Mouse (Mus musculus): ENCODE measurements around the gene Edf1. TPM values are rescaled to one million over a fixed set of nuclear protein-coding genes. Genes with fewer than 3 reads are reported as not detected.
A peak's percentile ranks its signal among the peaks of the same experiment; 100 is the strongest.
"Not testable (repeated sequence)": the region's sequence is repeated elsewhere in the genome, so short reads cannot be mapped to it uniquely, and the experiment has no call there.

Edf1 gene
- polyA plus RNA-seq, 1 experiment from 2014 or later = 303 TPM

DNA sequence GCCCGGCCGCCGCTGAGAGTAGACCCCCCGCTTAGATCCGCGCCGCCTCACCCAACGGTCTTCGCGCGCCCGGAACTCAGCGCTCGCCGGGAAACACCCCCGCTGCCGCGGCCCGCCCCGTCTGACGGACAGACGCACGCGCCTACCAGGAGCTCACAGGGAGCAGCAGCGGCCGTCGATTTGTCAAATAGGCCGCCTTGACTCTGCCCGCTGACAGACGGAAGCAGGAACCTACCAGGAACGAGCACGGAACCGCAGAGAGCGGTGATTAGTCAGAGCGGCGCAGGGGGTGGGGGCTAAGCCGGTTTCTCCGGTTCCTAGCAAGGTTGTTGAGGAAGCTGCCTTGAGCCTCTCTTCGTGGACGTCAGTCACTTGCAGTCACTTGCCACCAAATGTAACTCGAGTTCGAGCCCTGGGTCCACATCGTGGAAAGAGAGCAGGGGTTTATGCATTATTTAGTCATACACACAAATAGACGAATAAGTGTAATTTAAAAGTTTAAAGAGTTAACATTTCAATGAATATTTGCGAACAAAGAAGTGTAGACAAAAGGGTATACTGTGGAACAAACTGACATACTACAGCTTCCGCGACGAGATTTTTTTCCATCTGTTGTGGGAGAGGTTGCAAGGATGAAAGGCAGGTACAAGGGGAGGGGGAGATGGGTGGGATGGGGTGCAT, 10.7 kb upstream of the Edf1 start, which contains the start of gene Traf2:
Gene Traf2, minus strand, starts transcription at position 130 of the 681 bp plus-strand sequence.
- Histone ChIP-seq H3K27me3 (replicated peaks) (no peaks in the 10 kb centered on the region), H3K9me3 (replicated peaks) (no peaks in the 10 kb centered on the region), H3K9ac (peak within 1 kb of the TSS; percentile 89), H3K4me3 (peak within 1 kb of the TSS; percentile 76), H3K4me2 (peak within 1 kb of the TSS; percentile 88), H3K4me1 (replicated peaks) (peaks cover 20% of the 10 kb centered on the region), H3K36me3 (peaks cover 6% of the 10 kb centered on the region; the same call in 1 of the 2 replicates), H3K27ac (ENCODE audit: poor library complexity, severe bottlenecking) (peak within 1 kb of the TSS; percentile 67)
- ATAC-seq (ENCODE audit: insufficient number of reproducible peaks, low FRiP score) = peak; percentile 99
- WGBS = 3% methylated on average over 47 of the region's 48 CpGs

DNA sequence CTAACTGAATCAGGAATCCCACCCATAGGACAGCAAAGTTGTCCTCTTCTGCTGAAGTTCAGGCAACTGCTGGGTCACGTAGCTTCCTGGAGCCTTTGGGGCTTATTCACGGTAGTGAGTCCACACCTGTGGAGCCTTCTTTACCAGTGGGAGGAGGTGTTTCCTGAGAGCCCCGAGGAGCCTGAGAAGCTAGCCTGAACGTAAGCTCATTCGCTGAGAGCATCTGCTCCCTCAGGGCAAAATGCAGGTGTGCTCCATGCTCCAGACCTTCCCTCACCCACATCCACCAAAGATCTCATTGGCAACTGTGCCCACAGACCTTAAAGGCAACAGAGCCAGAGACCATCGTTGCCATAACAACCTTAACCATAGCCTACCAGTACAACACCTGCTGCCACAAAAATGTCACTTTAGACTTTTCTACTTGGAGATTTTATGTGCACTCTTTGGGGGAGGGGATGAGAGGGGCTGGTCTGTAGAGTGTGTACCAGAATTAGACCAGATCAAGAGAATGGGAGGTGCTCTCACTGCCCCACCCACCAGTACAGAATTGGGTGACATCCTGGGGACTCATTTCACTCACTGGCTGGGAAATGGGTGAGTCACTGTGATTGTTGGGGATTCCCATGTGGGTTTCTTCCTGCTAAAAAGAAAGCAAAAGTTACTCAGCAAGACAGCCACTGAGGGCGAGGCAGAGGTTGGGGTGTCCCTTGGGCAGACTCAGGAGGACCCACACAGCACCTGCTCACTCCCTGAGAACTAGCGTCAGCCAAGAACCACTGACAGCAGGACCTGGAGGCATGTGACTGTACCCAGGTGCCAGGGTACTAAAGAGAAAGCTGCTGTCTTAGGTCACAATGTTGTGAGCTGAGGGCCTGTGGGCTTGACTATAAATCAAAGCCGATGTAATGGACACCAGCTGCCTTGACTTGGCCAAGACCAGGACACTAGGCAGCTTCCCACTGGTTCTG, 8.3 kb upstream of the Edf1 start:
- no peak overlapping the region for H3K4me2 ChIP-seq
- WGBS = 66% methylated on average over 9 of the region's 9 CpGs
- no peak overlapping the region for H3K4me3 ChIP-seq
- peaks cover 6% of the 10 kb centered on the region; the same call in 1 of the 2 replicates for H3K36me3 ChIP-seq
- H3K27me3 ChIP-seq (replicated peaks) = no peaks in the 10 kb centered on the region
- ATAC-seq (ENCODE audit: insufficient number of reproducible peaks, low FRiP score) = no peak
- H3K27ac ChIP-seq (ENCODE audit: poor library complexity, severe bottlenecking) = no peak overlapping the region
- no peaks in the 10 kb centered on the region for H3K9me3 ChIP-seq (replicated peaks)
- H3K4me1 ChIP-seq (replicated peaks) = peaks cover 14% of the 10 kb centered on the region
- H3K9ac ChIP-seq = no peak overlapping the region

DNA sequence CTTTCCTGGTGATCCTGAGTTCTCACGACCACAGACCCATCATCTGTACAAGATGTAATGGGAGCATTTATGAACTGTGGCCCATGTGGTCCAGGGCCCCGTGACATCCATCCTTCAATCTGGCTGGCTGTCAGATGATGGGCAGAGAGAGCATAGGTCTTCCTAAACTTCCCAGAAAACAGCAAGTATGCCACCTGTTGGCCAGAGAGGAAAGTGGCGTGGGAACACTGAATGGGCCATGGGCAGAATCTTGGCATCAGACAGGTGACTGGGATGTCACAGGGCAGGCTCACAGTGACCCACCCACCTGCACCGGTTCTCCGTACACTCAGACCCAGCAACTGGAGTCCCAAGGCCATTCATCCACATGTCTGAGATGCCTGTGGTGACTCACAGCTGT, 6.5 kb upstream of the Edf1 start:
- no peak for ATAC-seq (ENCODE audit: insufficient number of reproducible peaks, low FRiP score)
- Histone ChIP-seq H3K27me3 (replicated peaks) (no peaks in the 10 kb centered on the region), H3K9me3 (replicated peaks) (no peaks in the 10 kb centered on the region), H3K9ac (no peak overlapping the region), H3K36me3 (no peaks in the 10 kb centered on the region), H3K4me2 (no peak overlapping the region), H3K4me3 (no peak overlapping the region), H3K4me1 (replicated peaks) (no peaks in the 10 kb centered on the region), H3K27ac (ENCODE audit: poor library complexity, severe bottlenecking) (no peak overlapping the region)
- WGBS = 28% methylated on average over 5 of the region's 5 CpGs

DNA sequence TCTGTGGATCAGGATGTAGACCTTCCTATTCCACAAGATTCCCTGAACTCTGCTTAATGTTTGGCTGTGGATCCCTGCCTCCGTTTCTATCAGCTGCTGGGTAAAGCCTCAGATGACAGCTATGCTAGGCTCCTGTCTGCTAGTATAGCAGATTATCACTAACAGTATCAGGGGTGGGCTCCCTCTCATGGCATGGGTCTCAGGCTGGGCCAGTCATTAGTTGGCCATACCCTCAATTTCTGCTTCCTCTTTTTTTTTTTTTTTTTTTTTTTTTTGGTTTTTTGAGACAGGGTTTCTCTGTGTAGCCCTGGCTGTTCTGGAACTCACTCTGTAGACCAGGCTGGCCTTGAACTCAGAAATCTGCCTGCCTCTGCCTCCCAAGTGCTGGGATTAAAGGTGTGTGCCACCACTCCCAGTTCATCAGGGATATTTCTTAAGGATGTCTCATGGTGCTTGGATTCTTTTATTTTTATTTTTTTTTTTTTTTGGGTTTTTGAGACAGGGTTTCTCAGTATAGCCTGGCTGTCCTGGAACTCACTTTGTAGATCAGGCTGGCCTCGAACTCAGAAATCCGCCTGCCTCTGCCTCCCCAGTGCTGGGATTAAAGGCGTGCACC, 4.4 kb upstream of the Edf1 start:
- not testable (repeated sequence) for H3K27me3 ChIP-seq (replicated peaks); ATAC-seq (ENCODE audit: insufficient number of reproducible peaks, low FRiP score); H3K9me3 ChIP-seq (replicated peaks); H3K4me1 ChIP-seq (replicated peaks); H3K9ac ChIP-seq; H3K4me2 ChIP-seq; H3K36me3 ChIP-seq; H3K27ac ChIP-seq (ENCODE audit: poor library complexity, severe bottlenecking); H3K4me3 ChIP-seq
- WGBS = 80% methylated on average over 4 of the region's 4 CpGs

DNA sequence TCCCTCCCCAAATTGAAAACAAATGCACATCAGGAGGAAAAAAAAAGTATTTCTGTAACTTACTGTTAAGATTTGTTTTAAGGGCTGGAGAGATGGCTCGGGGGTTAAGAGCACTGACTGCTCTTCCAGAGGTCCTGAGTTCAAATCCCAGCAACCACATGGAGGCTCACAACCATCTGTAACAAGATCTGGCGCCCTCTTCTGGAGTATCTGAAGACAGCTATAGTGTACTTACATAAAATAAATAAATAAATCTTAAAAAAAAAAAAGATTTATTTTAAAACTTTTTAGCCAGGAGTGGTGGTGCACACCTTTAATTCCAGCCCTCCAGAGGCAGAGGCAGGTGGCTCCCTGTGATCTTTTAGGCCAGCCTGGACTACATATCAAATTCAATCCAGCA, 2.2 kb upstream of the Edf1 start:
- not testable (repeated sequence) for H3K36me3 ChIP-seq; H3K27me3 ChIP-seq (replicated peaks); H3K9ac ChIP-seq; H3K4me3 ChIP-seq; ATAC-seq (ENCODE audit: insufficient number of reproducible peaks, low FRiP score); H3K27ac ChIP-seq (ENCODE audit: poor library complexity, severe bottlenecking); H3K4me2 ChIP-seq; H3K9me3 ChIP-seq (replicated peaks)
- H3K4me1 ChIP-seq (replicated peaks) = peaks cover 17% of the 10 kb centered on the region
- WGBS = 40% methylated on average over 2 of the region's 2 CpGs

DNA sequence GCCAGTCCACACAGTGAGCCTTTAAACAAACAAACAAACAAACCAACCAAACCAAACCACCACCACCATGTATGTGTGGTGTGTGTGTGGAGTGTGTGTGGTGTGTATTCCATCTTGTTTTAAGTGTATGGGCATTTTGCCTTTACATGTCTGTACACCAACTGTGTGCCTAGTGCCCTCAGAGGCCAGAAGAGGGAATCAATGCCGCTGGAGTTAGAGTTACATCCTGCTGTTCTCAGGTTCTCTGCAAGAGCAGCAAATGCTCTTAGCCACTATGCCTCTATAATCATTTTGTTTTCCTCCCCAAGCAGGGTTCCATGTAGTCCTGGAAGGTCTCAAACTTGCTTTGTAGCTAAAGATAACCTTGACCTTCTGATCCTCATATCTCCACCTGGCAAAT, 1.4 kb upstream of the Edf1 start:
- Histone ChIP-seq H3K27me3 (replicated peaks) (no peaks in the 10 kb centered on the region), H3K9ac (no peak overlapping the region), H3K4me2 (no peak overlapping the region), H3K4me3 (no peak overlapping the region), H3K36me3 (peaks cover 15% of the 10 kb centered on the region), H3K4me1 (replicated peaks) (peaks cover 17% of the 10 kb centered on the region), H3K9me3 (replicated peaks) (no peaks in the 10 kb centered on the region), H3K27ac (ENCODE audit: poor library complexity, severe bottlenecking) (no peak overlapping the region)
- 38% methylated on average over 1 of the region's 1 CpGs for WGBS
- ATAC-seq (ENCODE audit: insufficient number of reproducible peaks, low FRiP score) = no peak

DNA sequence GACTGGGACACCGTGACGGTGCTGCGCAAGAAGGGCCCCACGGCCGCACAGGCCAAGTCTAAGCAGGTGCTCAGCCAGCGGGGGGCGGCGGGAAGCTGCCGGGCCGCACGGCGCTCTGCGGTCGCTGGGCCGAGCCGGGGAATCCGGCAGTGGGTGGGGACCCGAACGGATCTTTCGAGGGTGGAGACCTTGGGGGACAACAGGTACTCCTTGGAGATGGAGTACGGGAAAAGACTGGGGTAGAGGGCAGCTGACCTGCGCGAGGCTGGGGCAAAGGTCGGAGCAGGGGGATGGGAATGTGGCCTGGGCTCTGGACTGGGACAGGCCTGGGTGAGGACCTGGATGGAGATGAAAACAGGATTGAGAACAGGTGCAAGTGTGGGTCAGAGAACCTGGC, 315 bp downstream of the Edf1 start:
- Histone ChIP-seq H3K9ac (peak overlapping the region; percentile 99), H3K27me3 (replicated peaks) (no peaks in the 10 kb centered on the region), H3K9me3 (replicated peaks) (no peaks in the 10 kb centered on the region), H3K4me1 (replicated peaks) (peaks cover 17% of the 10 kb centered on the region), H3K4me2 (peak overlapping the region; percentile 98), H3K4me3 (peak overlapping the region; percentile 100), H3K27ac (ENCODE audit: poor library complexity, severe bottlenecking) (peak overlapping the region; percentile 80), H3K36me3 (peaks cover 31% of the 10 kb centered on the region)
- 0% methylated on average over 24 of the region's 24 CpGs for WGBS
- peak; percentile 35; the same call in 1 of the 2 replicates for ATAC-seq (ENCODE audit: insufficient number of reproducible peaks, low FRiP score)

DNA sequence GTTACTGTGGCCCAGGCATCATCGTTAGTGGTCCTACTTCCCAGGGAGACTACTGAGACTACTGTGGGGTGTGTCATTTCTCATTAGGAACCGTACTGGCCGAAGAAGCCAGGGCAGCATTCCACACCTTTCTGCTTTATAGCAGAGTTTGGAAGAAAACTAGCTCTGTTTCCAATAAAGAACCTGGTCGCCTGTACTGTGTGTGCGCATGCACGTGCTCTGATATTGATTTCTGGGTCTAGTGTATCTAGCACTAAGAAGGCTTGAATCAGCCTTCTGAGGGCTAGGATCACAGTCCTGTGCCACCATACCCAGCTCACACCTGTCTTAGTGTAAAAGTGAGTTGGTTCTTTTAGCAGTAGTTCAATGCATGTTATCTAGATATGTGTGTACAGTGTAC, 1.1 kb downstream of the Edf1 start:
- H3K4me3 ChIP-seq = peak overlapping the region; percentile 100
- H3K27me3 ChIP-seq (replicated peaks) = no peaks in the 10 kb centered on the region
- peak overlapping the region; percentile 99 for H3K9ac ChIP-seq
- no peaks in the 10 kb centered on the region for H3K9me3 ChIP-seq (replicated peaks)
- H3K4me1 ChIP-seq (replicated peaks) = peaks cover 17% of the 10 kb centered on the region
- no peak for ATAC-seq (ENCODE audit: insufficient number of reproducible peaks, low FRiP score)
- peaks cover 40% of the 10 kb centered on the region for H3K36me3 ChIP-seq
- H3K27ac ChIP-seq (ENCODE audit: poor library complexity, severe bottlenecking) = no peak overlapping the region
- 70% methylated on average over 6 of the region's 6 CpGs for WGBS
- peak overlapping the region; percentile 98 for H3K4me2 ChIP-seq

DNA sequence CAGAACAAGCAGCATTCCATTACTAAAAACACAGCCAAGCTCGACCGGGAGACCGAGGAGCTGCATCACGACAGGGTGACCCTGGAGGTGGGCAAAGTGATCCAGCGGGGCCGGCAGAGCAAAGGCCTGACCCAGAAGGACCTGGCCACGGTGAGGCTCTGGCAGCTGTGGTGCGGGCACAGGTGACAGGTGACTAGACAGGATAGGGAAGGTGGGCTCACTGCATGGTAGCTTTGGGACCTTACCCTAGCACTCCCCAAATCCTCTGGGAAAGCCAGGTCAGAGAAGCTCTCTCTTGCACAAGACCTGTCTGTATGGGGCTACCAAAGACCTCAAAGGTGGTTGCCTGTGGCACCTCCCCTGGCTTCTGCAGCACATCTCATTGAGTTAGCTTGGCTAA, 2.9 kb downstream of the Edf1 start:
- WGBS = 87% methylated on average over 8 of the region's 8 CpGs
- H3K4me1 ChIP-seq (replicated peaks) = peaks cover 17% of the 10 kb centered on the region
- H3K4me2 ChIP-seq = no peak overlapping the region
- ATAC-seq (ENCODE audit: insufficient number of reproducible peaks, low FRiP score) = no peak
- no peaks in the 10 kb centered on the region for H3K27me3 ChIP-seq (replicated peaks)
- H3K9ac ChIP-seq = no peak overlapping the region
- H3K9me3 ChIP-seq (replicated peaks) = no peaks in the 10 kb centered on the region
- peaks cover 57% of the 10 kb centered on the region for H3K36me3 ChIP-seq
- H3K4me3 ChIP-seq = no peak overlapping the region
- H3K27ac ChIP-seq (ENCODE audit: poor library complexity, severe bottlenecking) = no peak overlapping the region

DNA sequence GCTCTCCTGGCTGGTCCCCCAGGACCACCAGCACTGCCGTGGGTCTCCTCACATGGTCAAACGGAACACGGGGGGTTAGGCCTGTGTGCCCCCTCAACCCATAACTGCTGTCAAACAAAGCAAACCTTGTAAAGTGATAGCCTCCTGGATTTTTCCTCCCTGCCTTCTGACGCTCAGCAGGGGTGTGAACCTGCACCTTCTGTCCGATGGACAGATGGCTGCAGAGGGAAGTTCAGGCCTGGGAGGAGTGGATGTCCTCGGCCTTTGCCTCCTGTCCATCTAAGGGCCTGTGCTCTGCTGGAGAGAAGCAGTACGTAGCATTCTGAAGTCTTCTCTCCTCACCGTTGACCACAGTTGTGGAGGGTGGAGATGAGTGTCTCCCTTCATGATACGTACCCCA, 4.3 kb downstream of the Edf1 start:
- no peak overlapping the region for H3K27ac ChIP-seq (ENCODE audit: poor library complexity, severe bottlenecking)
- H3K4me2 ChIP-seq = no peak overlapping the region
- H3K36me3 ChIP-seq = peaks cover 68% of the 10 kb centered on the region
- H3K9me3 ChIP-seq (replicated peaks) = no peaks in the 10 kb centered on the region
- H3K4me1 ChIP-seq (replicated peaks) = peaks cover 13% of the 10 kb centered on the region
- no peak overlapping the region for H3K9ac ChIP-seq
- ATAC-seq (ENCODE audit: insufficient number of reproducible peaks, low FRiP score) = no peak
- 78% methylated on average over 9 of the region's 9 CpGs for WGBS
- H3K27me3 ChIP-seq (replicated peaks) = no peaks in the 10 kb centered on the region
- no peak overlapping the region for H3K4me3 ChIP-seq

DNA sequence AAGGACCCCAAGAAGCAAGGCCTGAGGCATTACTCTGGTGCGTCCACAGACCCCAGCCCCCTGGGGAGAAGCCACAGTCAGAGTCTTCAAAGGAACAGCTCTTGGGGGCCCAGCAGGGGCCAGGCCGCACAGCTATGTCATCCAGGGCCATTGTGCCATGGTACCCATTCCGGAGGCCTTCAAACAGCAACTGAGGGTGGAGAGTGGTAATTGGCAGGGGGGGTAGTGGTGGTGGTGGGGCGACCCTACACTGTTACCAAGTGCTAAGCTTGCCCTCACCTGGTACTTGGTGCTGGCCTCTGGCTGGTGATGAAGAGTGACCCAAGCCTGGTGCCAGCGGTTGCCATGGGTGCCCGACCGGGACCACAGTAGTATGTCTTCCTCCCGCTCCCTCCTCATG, 8.1 kb downstream of the Edf1 start:
- no peaks in the 10 kb centered on the region for H3K27me3 ChIP-seq (replicated peaks)
- H3K36me3 ChIP-seq = peaks cover 91% of the 10 kb centered on the region
- no peak overlapping the region for H3K4me2 ChIP-seq
- H3K4me1 ChIP-seq (replicated peaks) = no peaks in the 10 kb centered on the region
- 87% methylated on average over 8 of the region's 8 CpGs for WGBS
- H3K4me3 ChIP-seq = no peak overlapping the region
- no peak overlapping the region for H3K27ac ChIP-seq (ENCODE audit: poor library complexity, severe bottlenecking)
- no peak overlapping the region for H3K9ac ChIP-seq
- no peaks in the 10 kb centered on the region for H3K9me3 ChIP-seq (replicated peaks)
- no peak for ATAC-seq (ENCODE audit: insufficient number of reproducible peaks, low FRiP score)

Measured in heart, embryonic 12.5 days (tissue).